Mouse (Mus musculus) midbrain, embryonic 14.5 days (tissue): ENCODE measurements around the gene Ptpn11. TPM values are rescaled to one million over a fixed set of nuclear protein-coding genes. Genes with fewer than 3 reads are reported as not detected.
A peak's percentile ranks its signal among the peaks of the same experiment; 100 is the strongest.

Source experiments
- ATAC-seq: fragments of 200-750 bp; cut with Nextera tagmentation; 2 replicates; pipeline ENCODE4 v1.8.0; 2017; ENCODE audit warnings: moderate number of reproducible peaks, moderate library complexity; ENCODE audit not compliant: low FRiP score, low TSS enrichment
- DNase-seq: peaks from one replicate; pipeline ENCODE4 v3.0.0-alpha.2; 2015
- H3K27ac ChIP-seq: fragments of 300-500 bp; sonication (generic); replicated peaks from 2 replicates; pipeline ENCODE4 v1.5.1; 2014; ENCODE audit warnings: mild to moderate bottlenecking, low read depth, low read length, moderate library complexity
- H3K27me3 ChIP-seq: fragments of 300-500 bp; sonication (generic); 2 replicates; pipeline ENCODE4 v1.6.1; 2014; ENCODE audit warnings: low read length, control low read depth, mixed read lengths; ENCODE audit not compliant: control insufficient read depth, insufficient read depth
- H3K36me3 ChIP-seq: fragments of 300-500 bp; sonication (generic); 2 replicates; pipeline ENCODE4 v1.6.1; 2014; ENCODE audit warnings: low read length, control low read depth; ENCODE audit not compliant: control insufficient read depth, insufficient read depth
- H3K4me1 ChIP-seq: fragments of 300-500 bp; sonication (generic); 2 replicates; pipeline ENCODE4 v1.6.1; 2014; ENCODE audit warnings: mild to moderate bottlenecking, antibody characterized with exemption, low read length, control low read depth; ENCODE audit not compliant: control insufficient read depth, insufficient read depth
- H3K4me2 ChIP-seq: fragments of 300-500 bp; sonication (generic); 2 replicates; pipeline ENCODE4 v1.6.1; 2014; ENCODE audit warnings: mild to moderate bottlenecking, low read length, moderate library complexity
- H3K4me3 ChIP-seq: fragments of 300-500 bp; sonication (generic); replicated peaks from 2 replicates; pipeline ENCODE4 v1.5.1; 2014; ENCODE audit warnings: low read depth, low read length
- H3K9ac ChIP-seq: fragments of 300-500 bp; sonication (generic); replicated peaks from 2 replicates; pipeline ENCODE4 v1.6.1; 2014; ENCODE audit warnings: mild to moderate bottlenecking, low read length, moderate library complexity
- H3K9me3 ChIP-seq: fragments of 300-500 bp; sonication (generic); 2 replicates; pipeline ENCODE4 v1.6.1; 2016; ENCODE audit warnings: low read length, control low read depth, mixed read lengths; ENCODE audit not compliant: control insufficient read depth
- WGBS: fragments of 180-500 bp; shearing (Covaris S2); extraction: QIAGEN DNeasy Blood & Tissue Kit; methylation state at CpG from one replicate; pipeline ENCODE4 v1.1.7; 2014; 5-methylcytosine and 5-hydroxymethylcytosine counted together
- polyA plus RNA-seq: library from polyadenylated mRNA; unstranded; fragments of >200 nt; fragmentation: Nextera tagmentation; extraction: Ambion mirVana; gene quantifications from 2 replicates; pipeline ENCODE4 v1.2.1, GENCODE M21; 2014

Ptpn11 gene
- polyA plus RNA-seq, 1 experiment from 2014 or later, result 29.7 TPM

DNA sequence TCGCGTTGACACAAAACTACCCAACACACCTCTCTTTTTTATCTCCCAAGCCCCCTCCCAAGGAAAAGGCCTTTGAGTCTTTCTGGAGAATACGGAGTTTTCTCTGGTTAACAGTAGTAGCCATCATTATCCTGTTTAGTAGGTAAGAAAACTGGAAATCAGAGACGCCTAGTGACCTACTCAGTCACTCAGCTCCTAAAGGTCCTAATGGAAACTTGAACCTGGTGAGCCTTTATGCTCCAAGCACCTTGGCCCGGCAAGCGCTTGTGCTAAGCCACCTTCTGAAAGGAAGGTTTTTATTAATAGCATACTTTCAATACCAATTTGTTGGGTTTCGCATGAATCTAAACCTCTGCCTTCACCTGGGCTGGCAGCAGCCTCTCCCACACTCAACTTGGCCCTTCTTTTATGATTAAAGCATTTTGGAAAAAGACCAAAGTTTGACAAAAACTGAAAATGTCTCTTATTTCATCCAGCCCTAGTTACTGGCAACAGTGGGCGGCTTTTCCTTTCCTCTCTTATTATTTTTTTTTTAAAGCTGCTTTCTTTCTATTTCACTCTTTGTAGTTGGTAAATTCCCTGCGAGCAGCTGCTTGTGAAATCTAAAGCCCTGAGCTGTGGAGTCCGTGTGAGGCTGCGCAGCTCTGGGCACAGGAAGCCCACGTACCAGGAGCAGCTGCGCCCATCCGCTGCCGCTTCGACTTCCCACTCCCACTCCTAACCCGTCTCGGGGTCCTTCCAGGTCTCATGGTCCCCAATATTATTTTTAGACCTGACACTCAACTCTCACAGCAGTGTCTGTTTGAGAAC lies 79.9 kb downstream of the Ptpn11 start:
- no peaks in the 10 kb centered on the region for H3K9me3 ChIP-seq
- H3K36me3 ChIP-seq, result no peaks in the 10 kb centered on the region
- DNase-seq (no peak), ATAC-seq (no peak)
- peaks cover 27% of the 10 kb centered on the region for H3K4me1 ChIP-seq
- no peak overlapping the region for H3K4me3 ChIP-seq
- no peaks in the 10 kb centered on the region for H3K27me3 ChIP-seq
- H3K27ac ChIP-seq, result no peak overlapping the region
- WGBS, result 91% methylated on average over 18 of the region's 18 CpGs
- H3K9ac ChIP-seq, result no peak overlapping the region
- H3K4me2 ChIP-seq, result no peak overlapping the region

DNA sequence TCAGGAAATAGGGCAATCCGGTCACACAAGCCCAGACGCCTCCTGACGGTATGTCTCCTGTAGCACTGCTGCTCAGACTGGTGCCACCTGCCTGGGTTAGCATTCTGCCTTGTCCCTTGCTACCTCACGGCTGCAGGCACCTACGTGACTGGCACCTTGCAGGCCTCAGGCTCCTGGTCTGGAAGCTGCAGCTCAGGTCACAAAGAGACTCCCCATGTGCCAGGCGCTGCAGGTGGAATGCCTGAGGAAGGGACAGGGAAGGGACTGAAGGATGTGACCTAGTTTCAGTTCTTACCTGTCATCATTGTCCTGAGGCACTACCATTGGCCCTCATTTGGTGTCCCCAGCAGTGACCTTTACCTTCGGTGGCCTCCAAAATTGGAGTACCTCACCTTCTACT lies 82.0 kb downstream of the Ptpn11 start:
- no peaks in the 10 kb centered on the region for H3K36me3 ChIP-seq
- WGBS, result 84% methylated on average over 7 of the region's 7 CpGs
- no peaks in the 10 kb centered on the region for H3K9me3 ChIP-seq
- H3K4me3 ChIP-seq, result no peak overlapping the region
- no peak overlapping the region for H3K4me2 ChIP-seq
- DNase-seq (no peak), ATAC-seq (no peak)
- H3K27me3 ChIP-seq, result no peaks in the 10 kb centered on the region
- no peak overlapping the region for H3K27ac ChIP-seq
- H3K4me1 ChIP-seq, result peaks cover 7% of the 10 kb centered on the region
- H3K9ac ChIP-seq, result no peak overlapping the region

DNA sequence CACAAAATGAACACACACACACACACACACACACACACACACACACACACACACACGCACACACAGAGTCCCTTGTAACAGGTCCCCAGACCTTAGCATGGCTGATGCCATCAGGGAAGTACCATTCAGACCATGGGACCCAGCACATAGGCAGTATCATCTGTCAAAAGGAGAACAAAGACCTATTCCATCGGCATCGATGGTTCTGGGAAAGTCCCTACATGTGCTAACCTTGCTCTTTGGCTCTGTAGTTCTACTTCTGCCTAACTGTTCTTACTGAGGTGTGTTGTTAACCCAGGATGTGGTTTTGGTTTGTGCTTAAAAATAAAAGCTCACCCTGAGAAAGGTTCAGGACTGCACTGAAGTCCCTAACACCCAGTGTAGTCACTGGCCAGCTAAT lies 84.3 kb downstream of the Ptpn11 start:
- H3K36me3 ChIP-seq, result no peaks in the 10 kb centered on the region
- DNase-seq (no peak), ATAC-seq (no peak)
- H3K4me1 ChIP-seq, result no peaks in the 10 kb centered on the region
- WGBS, result 78% methylated on average over 3 of the region's 3 CpGs
- H3K27ac ChIP-seq, result no peak overlapping the region
- H3K27me3 ChIP-seq, result no peaks in the 10 kb centered on the region
- no peaks in the 10 kb centered on the region for H3K9me3 ChIP-seq
- no peak overlapping the region for H3K4me3 ChIP-seq
- no peak overlapping the region for H3K4me2 ChIP-seq
- no peak overlapping the region for H3K9ac ChIP-seq

DNA sequence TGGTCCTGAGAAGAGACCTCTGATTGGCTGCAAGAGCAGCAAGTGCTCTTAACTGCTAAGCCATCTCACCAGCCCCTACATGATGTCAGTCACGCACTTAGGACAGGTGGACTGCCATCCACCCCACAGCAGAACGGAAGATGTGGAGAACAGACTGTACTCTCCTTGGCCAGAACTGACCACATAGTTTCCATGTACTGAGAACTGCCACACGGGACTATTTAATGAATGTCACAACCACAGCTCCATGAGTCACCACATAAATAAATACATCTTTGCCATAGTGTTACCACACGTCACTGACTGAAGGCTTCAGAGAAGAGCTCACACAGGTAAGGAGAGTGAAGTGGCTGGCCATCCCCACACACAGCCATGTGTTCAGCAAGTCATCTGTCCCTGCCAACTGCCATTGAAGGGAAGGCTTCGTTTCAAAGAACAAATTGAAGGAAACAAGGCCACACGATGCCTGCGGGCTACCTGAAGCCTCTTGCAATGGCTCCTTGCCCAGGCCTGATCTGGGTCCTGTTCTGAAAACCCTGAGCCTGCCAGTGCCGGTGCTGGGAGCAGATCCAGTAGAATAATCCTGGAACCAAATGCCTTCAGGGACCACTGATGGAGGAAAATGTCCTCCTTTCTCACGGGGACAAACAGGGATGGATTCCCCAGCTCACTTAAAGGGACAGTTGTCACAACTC lies 90.2 kb downstream of the Ptpn11 start:
- Histone ChIP-seq H3K9me3 (no peaks in the 10 kb centered on the region), H3K27ac (no peak overlapping the region), H3K4me1 (no peaks in the 10 kb centered on the region), H3K9ac (no peak overlapping the region), H3K27me3 (no peaks in the 10 kb centered on the region), H3K36me3 (no peaks in the 10 kb centered on the region), H3K4me3 (no peak overlapping the region), H3K4me2 (no peak overlapping the region)
- no peak for DNase-seq
- WGBS, result 87% methylated on average over 9 of the region's 9 CpGs
- ATAC-seq, result no peak

DNA sequence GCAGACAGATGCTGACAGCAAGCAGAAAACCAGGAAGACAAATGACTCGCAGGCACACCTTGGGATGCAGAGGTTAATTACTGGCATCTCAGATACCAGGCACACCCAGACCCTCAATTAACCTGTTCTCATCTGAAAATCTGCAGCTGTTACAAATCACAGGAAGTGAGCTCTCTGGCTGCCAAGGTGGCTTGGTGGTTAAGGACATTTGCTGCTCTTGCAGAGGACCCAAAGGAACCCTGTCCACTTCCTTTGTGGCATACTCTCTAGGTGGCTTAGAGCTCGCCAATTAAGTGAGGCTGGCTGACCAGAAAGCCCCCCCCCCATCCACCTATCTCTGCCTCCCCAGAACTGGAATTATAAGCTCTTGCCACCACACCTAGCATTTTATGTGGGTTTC lies 91.1 kb downstream of the Ptpn11 start:
- Histone ChIP-seq H3K4me1 (no peaks in the 10 kb centered on the region), H3K27ac (no peak overlapping the region), H3K36me3 (no peaks in the 10 kb centered on the region), H3K9me3 (no peaks in the 10 kb centered on the region), H3K9ac (no peak overlapping the region), H3K4me2 (no peak overlapping the region), H3K27me3 (no peaks in the 10 kb centered on the region), H3K4me3 (no peak overlapping the region)
- ATAC-seq (no peak), DNase-seq (no peak)
- 48% methylated on average over 2 of the region's 2 CpGs for WGBS

DNA sequence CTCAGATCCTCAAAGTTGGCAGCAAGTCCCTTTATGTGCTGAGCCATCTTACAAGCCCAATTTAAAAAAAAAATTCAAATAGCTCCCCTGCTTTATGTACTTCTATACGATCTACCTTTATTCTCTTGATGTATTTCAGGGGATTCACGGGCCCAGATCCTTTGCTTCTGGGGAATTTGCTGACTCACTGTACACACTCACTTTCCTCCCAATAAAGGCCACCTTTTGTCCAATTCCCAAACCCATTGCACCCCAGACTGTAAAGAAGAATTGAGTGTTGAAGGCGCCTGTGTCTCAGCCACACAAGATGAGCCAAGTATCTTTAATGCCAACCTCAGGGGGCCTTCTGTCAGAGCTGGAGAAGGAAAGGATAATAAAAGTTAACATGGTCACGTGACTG lies 93.2 kb downstream of the Ptpn11 start:
- Histone ChIP-seq H3K27me3 (no peaks in the 10 kb centered on the region), H3K4me2 (no peak overlapping the region), H3K36me3 (no peaks in the 10 kb centered on the region), H3K4me1 (no peaks in the 10 kb centered on the region), H3K4me3 (no peak overlapping the region), H3K9ac (no peak overlapping the region), H3K27ac (no peak overlapping the region), H3K9me3 (no peaks in the 10 kb centered on the region)
- ATAC-seq (no peak), DNase-seq (no peak)
- whole genome bisulfite sequencing, result 80% methylated on average over 4 of the region's 4 CpGs

DNA sequence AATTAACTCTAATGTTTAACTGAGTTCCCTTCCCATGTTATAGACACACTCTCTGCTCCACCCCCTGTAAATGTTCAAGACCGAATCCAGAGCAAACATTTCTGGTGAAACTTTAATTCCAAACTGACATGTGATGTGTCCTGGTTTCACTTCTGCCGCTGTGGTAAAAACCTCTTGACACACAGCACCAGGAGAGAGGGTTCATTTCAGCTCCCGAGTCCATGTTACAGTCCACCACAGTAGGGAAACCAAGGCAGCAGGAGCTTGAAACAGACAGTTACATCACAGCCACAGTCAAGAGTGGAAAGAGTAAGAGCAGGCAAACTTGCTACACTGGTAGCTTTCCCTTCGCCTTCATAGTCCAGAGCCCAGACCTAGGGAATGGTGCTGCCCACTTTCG lies 94.5 kb downstream of the Ptpn11 start:
- no peak overlapping the region for H3K4me3 ChIP-seq
- no peak overlapping the region for H3K27ac ChIP-seq
- WGBS, result 90% methylated on average over 5 of the region's 5 CpGs
- no peak overlapping the region for H3K9ac ChIP-seq
- no peaks in the 10 kb centered on the region for H3K9me3 ChIP-seq
- DNase-seq, result no peak
- no peaks in the 10 kb centered on the region for H3K4me1 ChIP-seq
- H3K4me2 ChIP-seq, result no peak overlapping the region
- H3K27me3 ChIP-seq, result no peaks in the 10 kb centered on the region
- ATAC-seq, result no peak
- no peaks in the 10 kb centered on the region for H3K36me3 ChIP-seq

DNA sequence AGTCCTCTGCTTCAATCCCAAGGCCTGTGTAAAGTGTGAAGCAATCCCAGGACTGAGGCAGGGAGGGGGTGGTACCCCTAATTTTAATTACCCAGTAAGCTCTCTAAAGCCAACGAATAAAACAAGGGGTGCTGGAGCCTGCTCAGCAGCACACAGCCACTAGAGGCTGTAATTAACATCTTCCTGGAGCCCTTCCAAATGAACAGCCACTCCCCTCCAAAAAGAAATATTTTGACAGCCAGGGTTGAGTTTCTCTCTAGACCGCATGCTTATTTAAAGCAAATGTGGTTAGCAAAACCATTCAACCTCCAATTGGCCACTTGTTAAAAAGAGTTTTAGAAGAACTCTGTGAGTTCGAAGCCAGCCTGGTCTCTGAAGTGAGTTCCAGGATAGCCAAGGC lies 97.9 kb downstream of the Ptpn11 start:
- no peak for DNase-seq
- peaks cover 6% of the 10 kb centered on the region for H3K4me1 ChIP-seq
- no peak overlapping the region for H3K4me2 ChIP-seq
- H3K9ac ChIP-seq, result no peak overlapping the region
- no peaks in the 10 kb centered on the region for H3K27me3 ChIP-seq
- 79% methylated on average over 3 of the region's 3 CpGs for WGBS
- no peak overlapping the region for H3K27ac ChIP-seq
- no peak for ATAC-seq
- H3K4me3 ChIP-seq, result no peak overlapping the region
- H3K9me3 ChIP-seq, result peaks cover 4% of the 10 kb centered on the region; the same call in 1 of the 2 replicates
- no peaks in the 10 kb centered on the region for H3K36me3 ChIP-seq

DNA sequence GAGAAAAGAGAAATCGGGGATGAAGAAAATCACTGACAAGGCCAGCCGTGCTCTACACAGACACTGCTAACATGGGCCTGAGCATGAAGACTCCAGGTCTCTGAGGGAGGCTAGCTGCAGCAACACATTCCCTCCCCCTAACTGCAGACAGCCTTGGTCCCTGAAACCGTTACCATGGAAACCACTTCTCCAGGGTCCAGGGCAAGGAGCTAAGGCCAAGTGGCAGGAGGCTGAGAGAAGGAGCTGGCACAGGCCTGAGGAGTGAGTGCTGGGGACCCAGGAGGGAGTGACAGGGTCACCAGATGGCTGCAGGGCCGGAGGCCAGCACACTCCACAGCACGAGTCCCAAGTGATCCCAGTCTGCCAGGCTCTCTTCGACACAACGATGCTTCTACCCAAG lies 101.5 kb downstream of the Ptpn11 start:
- no peak overlapping the region for H3K4me3 ChIP-seq
- H3K9ac ChIP-seq, result no peak overlapping the region
- DNase-seq (peak; percentile 70), ATAC-seq (no peak)
- H3K27ac ChIP-seq, result peak overlapping the region; percentile 70
- H3K9me3 ChIP-seq, result peaks cover 4% of the 10 kb centered on the region; the same call in 1 of the 2 replicates
- no peaks in the 10 kb centered on the region for H3K36me3 ChIP-seq
- no peaks in the 10 kb centered on the region for H3K27me3 ChIP-seq
- peaks cover 6% of the 10 kb centered on the region for H3K4me1 ChIP-seq
- no peak overlapping the region for H3K4me2 ChIP-seq
- WGBS, result 47% methylated on average over 7 of the region's 7 CpGs
